Mouse (Mus musculus): ENCODE data around the gene Ankrd44.

Ankrd44 gene

GRCm38 (mm10) chr1:54923366-54924308 is 2.5 kb downstream of the Ankrd44 start:
- DNase-seq (ENCODE audit: extremely low read depth, low read depth, low spot score): no peak

- no peak for DNase-seq (ENCODE audit: extremely low read depth, low read depth, low spot score)
These were observed 3.5 kb downstream of the Ankrd44 start for GRCm38 (mm10) chr1:54922707-54923106.

GRCm38 (mm10) chr1:54922025-54922574 is 4.1 kb downstream of the Ankrd44 start:
- DNase-seq (ENCODE audit: extremely low read depth, low read depth, low spot score): no peak

- no peak for DNase-seq (ENCODE audit: extremely low read depth, low read depth, low spot score)
These were observed 6.1 kb downstream of the Ankrd44 start for GRCm38 (mm10) chr1:54920132-54920531.

- no peak for DNase-seq (ENCODE audit: extremely low read depth, low read depth, low spot score)
These were observed 9.7 kb downstream of the Ankrd44 start for GRCm38 (mm10) chr1:54916456-54916855.

GRCm38 (mm10) chr1:54914387-54914786 is 11.8 kb downstream of the Ankrd44 start:
- no peak for DNase-seq (ENCODE audit: extremely low read depth, low read depth, low spot score)

- no peak for DNase-seq (ENCODE audit: extremely low read depth, low read depth, low spot score)
These were observed 12.8 kb downstream of the Ankrd44 start for GRCm38 (mm10) chr1:54913379-54913873.

GRCm38 (mm10) chr1:54913063-54913335 is 13.2 kb downstream of the Ankrd44 start:
- DNase-seq (ENCODE audit: extremely low read depth, low read depth, low spot score): no peak

- DNase-seq (ENCODE audit: extremely low read depth, low read depth, low spot score): no peak
These were observed 13.7 kb downstream of the Ankrd44 start for GRCm38 (mm10) chr1:54912290-54913062.

GRCm38 (mm10) chr1:54911256-54911610 is 15.0 kb downstream of the Ankrd44 start:
- DNase-seq (ENCODE audit: extremely low read depth, low read depth, low spot score): no peak

- DNase-seq (ENCODE audit: extremely low read depth, low read depth, low spot score): no peak
These were observed 15.5 kb downstream of the Ankrd44 start for GRCm38 (mm10) chr1:54910489-54911255.

GRCm38 (mm10) chr1:54908786-54909185 is 17.4 kb downstream of the Ankrd44 start:
- DNase-seq (ENCODE audit: extremely low read depth, low read depth, low spot score): no peak

GRCm38 (mm10) chr1:54907066-54907639 is 19.0 kb downstream of the Ankrd44 start:
- no peak for DNase-seq (ENCODE audit: extremely low read depth, low read depth, low spot score)

GRCm38 (mm10) chr1:54906322-54906721 is 19.9 kb downstream of the Ankrd44 start:
- DNase-seq (ENCODE audit: extremely low read depth, low read depth, low spot score): no peak

- no peak for DNase-seq (ENCODE audit: extremely low read depth, low read depth, low spot score)
These were observed 20.6 kb downstream of the Ankrd44 start for GRCm38 (mm10) chr1:54905632-54906031.

GRCm38 (mm10) chr1:54904165-54904564 is 22.0 kb downstream of the Ankrd44 start:
- DNase-seq (ENCODE audit: extremely low read depth, low read depth, low spot score): no peak

- DNase-seq (ENCODE audit: extremely low read depth, low read depth, low spot score): no peak
These were observed 23.4 kb downstream of the Ankrd44 start for GRCm38 (mm10) chr1:54902689-54903246.

- DNase-seq (ENCODE audit: extremely low read depth, low read depth, low spot score): no peak
These were observed 25.1 kb downstream of the Ankrd44 start for GRCm38 (mm10) chr1:54901084-54901483.

GRCm38 (mm10) chr1:54899247-54899646 is 26.9 kb downstream of the Ankrd44 start:
- no peak for DNase-seq (ENCODE audit: extremely low read depth, low read depth, low spot score)

- peak; percentile 43 for DNase-seq (ENCODE audit: extremely low read depth, low read depth, low spot score)
These were observed 27.5 kb downstream of the Ankrd44 start for GRCm38 (mm10) chr1:54898656-54899084.
